Mouse (Mus musculus) cortical plate, adult 2 months (tissue): Measurements from ENCODE around the gene Rps6ka2.

Experiments
- CTCF ChIP-seq: fragments of 200-500 bp; IDR thresholded peaks from 2 replicates; pipeline ENCODE4 v1.5.1; 2011; ENCODE audit warnings: mild to moderate bottlenecking, control low read depth, low read length; ENCODE audit not compliant: insufficient read depth; ENCODE audit errors: extremely low read depth
- POLR2A ChIP-seq: fragments of 200-500 bp; IDR thresholded peaks from 2 replicates; pipeline ENCODE4 v1.6.1; 2011; ENCODE audit warnings: mild to moderate bottlenecking, low read length, control low read depth; ENCODE audit not compliant: insufficient read depth; ENCODE audit errors: extremely low read depth

DNA sequence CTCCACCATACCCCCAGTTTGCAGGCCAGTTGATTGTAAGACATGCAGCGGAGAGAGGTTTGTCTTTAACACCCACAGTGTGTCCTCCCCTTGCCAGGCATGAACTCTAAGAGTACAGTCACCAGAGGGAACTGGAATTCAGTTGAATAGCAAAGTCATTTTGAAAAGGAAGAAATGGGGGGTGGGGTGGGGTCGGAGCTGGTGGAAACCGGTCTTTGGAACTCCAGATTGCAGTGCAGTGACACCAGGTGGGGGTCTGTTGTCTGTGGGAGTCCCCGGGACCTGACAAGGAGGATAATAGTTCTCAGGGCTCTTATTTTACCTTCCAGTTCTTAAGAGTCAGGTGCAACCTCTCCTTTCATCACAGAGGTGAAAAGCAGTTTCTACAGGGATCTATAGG lies 70.6 kb downstream of the Rps6ka2 start:
- TF ChIP-seq CTCF (no peak), POLR2A (no peak)
